Mouse (Mus musculus) forebrain, postnatal 0 days (tissue): ENCODE results near the gene Ddx54. TPM values are rescaled to one million over a fixed set of nuclear protein-coding genes. Genes with fewer than 3 reads are reported as not detected.

Experiments used
- ATAC-seq: fragments of 200-750 bp; cut with Nextera tagmentation; 2 replicates; pipeline ENCODE4 v1.8.0; 2017; ENCODE audit warnings: mild to moderate bottlenecking, moderate library complexity
- DNase-seq: peaks from one replicate; pipeline ENCODE4 v3.0.0-alpha.2; 2015
- H3K27ac ChIP-seq: fragments of 300-500 bp; sonication (generic); 2 replicates; pipeline ENCODE4 v1.5.1; 2014; ENCODE audit warnings: low read depth, mild to moderate bottlenecking, antibody characterized with exemption, low read length, moderate library complexity, mixed read lengths
- H3K27me3 ChIP-seq: fragments of 300-500 bp; sonication (generic); 2 replicates; pipeline ENCODE4 v1.6.1; 2014; ENCODE audit warnings: mild to moderate bottlenecking, low read length, mixed read lengths; ENCODE audit not compliant: insufficient read depth
- H3K36me3 ChIP-seq: fragments of 300-500 bp; sonication (generic); 2 replicates; pipeline ENCODE4 v1.6.1; 2014; ENCODE audit warnings: mild to moderate bottlenecking, moderate library complexity; ENCODE audit not compliant: insufficient read depth
- H3K4me1 ChIP-seq: fragments of 300-500 bp; sonication (generic); 2 replicates; pipeline ENCODE4 v1.6.1; 2014; ENCODE audit warnings: antibody characterized with exemption; ENCODE audit not compliant: insufficient read depth
- H3K4me2 ChIP-seq: fragments of 300-500 bp; sonication (generic); 2 replicates; pipeline ENCODE4 v1.6.1; 2014; ENCODE audit warnings: low read depth, mild to moderate bottlenecking, moderate library complexity
- H3K4me3 ChIP-seq: fragments of 300-500 bp; sonication (generic); 2 replicates; pipeline ENCODE4 v1.5.1; 2014; ENCODE audit warnings: low read depth, low read length, mixed read lengths
- H3K9ac ChIP-seq: fragments of 300-500 bp; sonication (generic); 2 replicates; pipeline ENCODE4 v1.6.1; 2014; ENCODE audit warnings: mild to moderate bottlenecking
- H3K9me3 ChIP-seq: fragments of 300-500 bp; sonication (generic); 2 replicates; pipeline ENCODE4 v1.6.1; 2016; ENCODE audit warnings: low read length
- CTCF ChIP-seq: sonication (generic); IDR thresholded peaks from 2 replicates; pipeline ENCODE4 v1.5.1; 2016; ENCODE audit warnings: antibody characterized with exemption, control low read depth, low read depth
- WGBS: fragments of 180-500 bp; shearing (Covaris S2); extraction: QIAGEN DNeasy Blood & Tissue Kit; methylation state at CpG from one replicate; pipeline ENCODE4 v1.1.7; 2014; 5-methylcytosine and 5-hydroxymethylcytosine counted together
- polyA plus RNA-seq: library from polyadenylated mRNA; unstranded; fragments of >200 nt; fragmentation: Nextera tagmentation; extraction: Ambion mirVana; gene quantifications from 2 replicates; pipeline ENCODE4 v1.2.1, GENCODE M21; 2015
- total RNA-seq: library from RNA; depleted of rRNA; stranded (reverse); fragments of >200 nt; gene quantifications from 2 replicates; pipeline ENCODE4 v1.2.3, GENCODE M21; 2014

Ddx54 gene
- total and polyA plus RNA-seq, 2 experiments from 2014 or later: 40.0 to 46.0 TPM

- ATAC-seq (no peak), DNase-seq (no peak)
- no peak for TF ChIP-seq CTCF
- no peaks in the 10 kb centered on the region for H3K27me3 ChIP-seq
- no peak overlapping the region for H3K4me3 ChIP-seq
- H3K4me2 ChIP-seq: no peak overlapping the region
- no peaks in the 10 kb centered on the region for H3K9me3 ChIP-seq
- H3K4me1 ChIP-seq: 0 out of 2 replicates have a peak, but pooled peaks cover 6% of the 10 kb centered on the region
- H3K36me3 ChIP-seq: no peaks in the 10 kb centered on the region
- 76% methylated on average over 10 of the region's 10 CpGs for WGBS
- no peak overlapping the region for H3K27ac ChIP-seq
- no peak overlapping the region for H3K9ac ChIP-seq
Observed at GRCm38 (mm10) chr5:120574469-120575063, 38.0 kb upstream of the Ddx54 start.

- Histone ChIP-seq H3K9ac (no peak overlapping the region), H3K4me1 (no peaks in the 10 kb centered on the region), H3K27ac (no peak overlapping the region), H3K4me2 (no peak overlapping the region), H3K27me3 (no peaks in the 10 kb centered on the region), H3K4me3 (no peak overlapping the region), H3K36me3 (0 out of 2 replicates have a peak, but pooled peaks cover 6% of the 10 kb centered on the region), H3K9me3 (no peaks in the 10 kb centered on the region)
- ATAC-seq (no peak), DNase-seq (no peak)
- TF ChIP-seq CTCF: no peak
- 76% methylated on average over 11 of the region's 11 CpGs for WGBS
Observed at GRCm38 (mm10) chr5:120576781-120577301, 35.7 kb upstream of the Ddx54 start.

DNA sequence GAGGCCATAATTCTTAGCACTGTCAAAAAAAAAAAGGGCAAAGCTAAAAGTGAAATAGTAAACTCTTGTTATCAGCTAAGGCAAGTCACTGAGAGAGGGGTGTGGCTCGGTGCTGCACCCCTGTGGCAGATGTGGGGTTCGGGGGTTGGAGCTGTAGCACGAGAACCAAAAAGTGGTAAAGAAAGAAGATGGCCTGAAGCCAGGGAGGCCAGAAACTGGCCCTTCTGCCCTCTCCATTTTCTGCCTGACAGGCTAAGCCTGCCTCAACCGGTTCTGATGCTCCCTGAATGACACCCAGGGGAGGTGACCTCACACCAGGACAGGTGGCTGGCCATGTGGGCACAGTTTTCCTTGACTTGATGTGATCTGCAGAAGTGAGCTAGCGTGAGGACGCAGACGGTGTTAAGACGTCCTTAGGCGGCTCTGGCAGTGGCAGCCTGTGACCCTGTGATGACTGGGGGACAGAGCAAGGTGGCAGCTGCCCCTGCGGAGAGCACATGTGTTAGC lies 34.6 kb upstream of the Ddx54 start:
- no peak overlapping the region for H3K4me2 ChIP-seq
- no peak overlapping the region for H3K4me3 ChIP-seq
- peaks cover 10% of the 10 kb centered on the region; the same call in 1 of the 2 replicates for H3K36me3 ChIP-seq
- ATAC-seq: no peak
- no peak overlapping the region for H3K9ac ChIP-seq
- H3K27ac ChIP-seq: no peak overlapping the region
- no peak for TF ChIP-seq CTCF
- 60% methylated on average over 10 of the region's 10 CpGs for WGBS
- no peaks in the 10 kb centered on the region for H3K9me3 ChIP-seq
- no peak for DNase-seq
- H3K4me1 ChIP-seq: no peaks in the 10 kb centered on the region
- H3K27me3 ChIP-seq: no peaks in the 10 kb centered on the region

DNA sequence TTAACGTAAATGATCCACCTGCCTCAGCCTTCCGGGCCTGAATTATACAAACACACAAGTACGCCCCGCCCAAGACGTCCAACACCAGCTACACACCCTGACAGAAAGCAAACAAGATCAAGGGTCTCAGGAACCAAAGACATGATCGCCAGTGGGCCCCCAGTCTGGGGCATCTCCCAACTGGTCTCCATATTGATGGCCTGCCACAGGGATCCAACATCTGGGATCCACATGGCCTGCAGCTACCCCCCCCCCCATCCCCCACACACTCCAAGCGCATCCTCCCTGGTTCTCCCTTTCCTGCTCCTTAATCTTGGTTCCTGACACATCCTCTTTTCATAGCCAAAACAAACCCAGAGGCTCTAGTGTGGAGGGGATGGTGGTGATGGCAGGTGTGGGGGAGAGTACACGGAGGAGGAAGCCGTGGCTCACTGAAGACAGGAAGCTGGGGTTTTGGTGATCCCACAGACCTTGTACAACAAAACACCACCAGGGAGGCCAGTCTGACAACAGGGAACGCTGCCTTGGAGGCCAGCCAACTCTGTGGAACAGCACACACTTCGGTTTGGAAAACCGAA lies 33.9 kb upstream of the Ddx54 start:
- ATAC-seq (no peak), DNase-seq (no peak)
- Histone ChIP-seq H3K4me1 (no peaks in the 10 kb centered on the region), H3K4me2 (no peak overlapping the region), H3K9ac (no peak overlapping the region), H3K4me3 (no peak overlapping the region), H3K36me3 (peaks cover 16% of the 10 kb centered on the region; the same call in 1 of the 2 replicates), H3K27me3 (no peaks in the 10 kb centered on the region), H3K9me3 (no peaks in the 10 kb centered on the region), H3K27ac (no peak overlapping the region)
- WGBS: 53% methylated on average over 12 of the region's 12 CpGs
- TF ChIP-seq CTCF: no peak

DNA sequence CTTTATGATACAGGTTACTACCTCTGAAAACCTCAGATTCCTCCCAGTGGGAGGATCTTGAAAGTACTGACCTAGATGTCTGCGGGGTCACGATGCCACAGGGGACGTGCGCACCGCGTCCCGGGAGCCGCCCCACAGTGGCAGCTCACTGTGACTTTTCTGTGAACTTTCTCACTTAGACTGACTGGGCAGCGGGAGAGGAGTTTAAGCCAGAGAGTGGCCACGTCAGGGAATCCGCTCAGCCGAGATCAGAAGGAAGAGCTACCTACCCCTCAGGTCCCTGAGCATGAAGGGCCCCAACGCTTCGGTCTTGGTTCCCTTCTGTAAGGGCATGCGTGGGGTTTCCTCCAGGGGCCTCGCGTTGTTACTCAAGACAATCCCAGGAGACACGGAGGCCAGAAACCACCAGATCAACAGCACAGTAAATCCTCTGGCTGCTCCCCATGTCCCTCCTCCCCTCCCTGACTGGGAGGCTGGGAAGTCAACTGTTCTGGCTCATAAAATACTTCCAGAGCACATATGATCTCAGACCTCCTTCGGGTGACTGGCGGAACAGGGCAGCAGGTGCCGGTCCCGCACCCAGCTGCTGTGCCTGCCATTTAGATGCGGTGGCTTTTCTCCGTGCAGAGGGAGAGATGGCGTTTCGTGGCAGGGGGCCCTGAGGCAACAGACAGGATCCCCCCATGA lies 33.2 kb upstream of the Ddx54 start:
- Histone ChIP-seq H3K9ac (no peak overlapping the region), H3K4me2 (peak overlapping the region; percentile 5; the same call in 1 of the 2 replicates), H3K36me3 (peaks cover 20% of the 10 kb centered on the region; the same call in 1 of the 2 replicates), H3K9me3 (no peaks in the 10 kb centered on the region), H3K27ac (peak overlapping the region; percentile 40), H3K4me1 (no peaks in the 10 kb centered on the region), H3K27me3 (no peaks in the 10 kb centered on the region), H3K4me3 (no peak overlapping the region)
- 63% methylated on average over 26 of the region's 26 CpGs for WGBS
- ATAC-seq: peak; percentile 70
- peak; percentile 52 for DNase-seq
- no peak for TF ChIP-seq CTCF

- no peak overlapping the region for H3K4me3 ChIP-seq
- WGBS: 74% methylated on average over 26 of the region's 26 CpGs
- ATAC-seq (peak; percentile 77), DNase-seq (no peak)
- H3K27ac ChIP-seq: peak overlapping the region; percentile 35; the same call in 1 of the 2 replicates
- peaks cover 20% of the 10 kb centered on the region; the same call in 1 of the 2 replicates for H3K36me3 ChIP-seq
- no peak overlapping the region for H3K9ac ChIP-seq
- H3K4me2 ChIP-seq: peak overlapping the region; percentile 5; the same call in 1 of the 2 replicates
- no peaks in the 10 kb centered on the region for H3K4me1 ChIP-seq
- H3K9me3 ChIP-seq: no peaks in the 10 kb centered on the region
- H3K27me3 ChIP-seq: no peaks in the 10 kb centered on the region
- TF ChIP-seq CTCF: no peak
Observed at GRCm38 (mm10) chr5:120579898-120580626, 32.5 kb upstream of the Ddx54 start.
